Mouse (Mus musculus) heart, postnatal 0 days (tissue): ENCODE data around the gene Slc31a2.

Experiments
- CTCF ChIP-seq: IDR thresholded peaks from 2 replicates; pipeline ENCODE4 v1.5.1; 2016; ENCODE audit warnings: antibody characterized with exemption, control low read depth, low read depth
- EP300 ChIP-seq: IDR thresholded peaks from 2 replicates; pipeline ENCODE4 v1.6.1; 2016; ENCODE audit warnings: antibody characterized with exemption, low read depth

- TF ChIP-seq EP300 (no peak), CTCF (no peak)
These were observed 50.5 kb downstream of the Slc31a2 start for GRCm38 (mm10) chr4:62312821-62313220.
